Mouse (Mus musculus): Measurements from ENCODE around the gene 4933415A04Rik. TPM values are rescaled to one million over a fixed set of nuclear protein-coding genes. Genes with fewer than 3 reads are reported as not detected.

Gene 4933415A04Rik
- total and polyA plus RNA-seq, 3 experiments, result not detected

DNA sequence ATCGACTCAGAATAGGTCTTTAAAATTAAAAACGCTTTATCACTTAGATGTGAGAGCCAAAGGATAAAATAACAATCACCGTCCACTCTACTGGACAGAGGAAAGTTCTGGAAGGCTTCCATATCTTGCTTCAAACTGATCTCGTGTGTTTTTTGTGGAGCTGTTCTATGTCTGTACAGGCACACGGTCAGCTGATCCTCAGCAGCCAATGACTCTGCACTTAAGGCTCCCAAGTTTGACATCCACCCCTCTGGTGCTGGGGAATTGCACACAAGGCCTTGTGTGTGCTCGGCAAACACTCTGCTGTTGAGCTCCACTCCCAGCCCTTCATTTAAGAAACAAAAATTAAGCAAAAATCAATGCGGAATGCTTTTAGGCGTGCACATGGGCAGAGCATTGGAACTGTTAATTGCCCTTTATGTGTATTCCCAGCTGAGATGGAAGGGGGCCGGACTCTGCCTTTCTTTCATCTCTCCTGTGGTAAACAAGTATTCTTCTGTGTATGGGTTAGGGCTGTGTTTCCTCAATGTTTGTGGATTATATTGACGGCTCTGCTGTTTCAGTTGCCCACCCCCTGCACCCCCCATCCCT, 23.1 kb upstream of the 4933415A04Rik start:
- Histone ChIP-seq H3K9me3 (replicated peaks; ENCODE audit: insufficient read depth, low read length) (no peaks in the 10 kb centered on the region), H3K4me1 (ENCODE audit: control insufficient read depth in 1 of 2, insufficient read depth in 2 of 2, low read length in 2 of 2) (no peaks in the 10 kb centered on the region), H3K27me3 (ENCODE audit: control insufficient read depth in 1 of 2, insufficient read depth in 2 of 2, low read length in 2 of 2) (no peaks in the 10 kb centered on the region), H3K79me2 (ENCODE audit: control insufficient read depth, insufficient read depth, low read length, poor library complexity) (no peaks in the 10 kb centered on the region), H3K9ac (ENCODE audit: control insufficient read depth, low read depth, low read length, poor library complexity, severe bottlenecking) (no peak overlapping the region), H3K27ac (ENCODE audit: control insufficient read depth, low read depth, low read length) (no peak overlapping the region), H3K36me3 (ENCODE audit: control insufficient read depth in 1 of 2, insufficient read depth in 2 of 2, low read length in 2 of 2) (no peaks in the 10 kb centered on the region), H3K4me3 (ENCODE audit: control insufficient read depth in 1 of 2, insufficient read depth in 1 of 2, low read depth in 2 of 2, low read length in 2 of 2) (no peak overlapping the region)
- no peak for TF ChIP-seq ZNF384 (IDR thresholded peaks at IDR 0.05; ENCODE audit: low read depth, low read length)
- TF ChIP-seq UBTF (IDR thresholded peaks at IDR 0.05; ENCODE audit: borderline replicate concordance, insufficient read depth, low read depth, low read length), result no peak
- TF ChIP-seq USF1 (IDR thresholded peaks at IDR 0.05; ENCODE audit: low read depth, low read length), result no peak
- no peak for TF ChIP-seq CTCF (IDR thresholded peaks at IDR 0.05 in 2 of 3, conservative IDR thresholded peaks at IDR 0.05 in 1 of 3; ENCODE audit: control insufficient read depth in 1 of 3, insufficient read depth in 1 of 3, low read depth in 2 of 3, low read length in 3 of 3, poor library complexity in 1 of 3, severe bottlenecking in 1 of 3)
- no peak for DNase-seq (ENCODE audit: low read depth, low spot score)

DNA sequence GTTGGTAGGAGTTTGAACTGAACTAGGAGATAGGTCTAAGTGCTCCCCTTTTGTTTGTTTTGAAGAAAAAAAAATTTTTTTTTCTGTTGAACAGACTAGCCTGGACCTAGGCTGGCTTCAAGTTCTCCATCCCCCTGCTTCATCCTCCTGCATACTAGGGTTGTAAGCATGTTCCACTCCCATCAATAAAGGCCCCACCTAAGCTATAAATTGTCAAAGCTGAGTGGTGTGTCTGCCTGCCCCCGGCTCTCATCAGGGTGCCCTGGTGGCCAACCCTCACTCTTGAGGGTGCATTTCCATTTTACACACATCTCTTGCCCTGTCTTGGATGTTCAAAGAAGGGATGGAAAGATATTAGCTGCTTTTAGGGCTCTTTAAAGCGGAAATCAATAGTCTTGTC, 21.4 kb upstream of the 4933415A04Rik start:
- Histone ChIP-seq H3K27me3 (ENCODE audit: control insufficient read depth in 1 of 2, insufficient read depth in 2 of 2, low read length in 2 of 2) (no peaks in the 10 kb centered on the region), H3K4me1 (ENCODE audit: control insufficient read depth in 1 of 2, insufficient read depth in 2 of 2, low read length in 2 of 2) (no peaks in the 10 kb centered on the region), H3K4me3 (ENCODE audit: control insufficient read depth in 1 of 2, insufficient read depth in 1 of 2, low read depth in 2 of 2, low read length in 2 of 2) (no peak overlapping the region), H3K9ac (ENCODE audit: control insufficient read depth, low read depth, low read length, poor library complexity, severe bottlenecking) (no peak overlapping the region), H3K27ac (ENCODE audit: control insufficient read depth, low read depth, low read length) (no peak overlapping the region), H3K9me3 (replicated peaks; ENCODE audit: insufficient read depth, low read length) (no peaks in the 10 kb centered on the region), H3K79me2 (ENCODE audit: control insufficient read depth, insufficient read depth, low read length, poor library complexity) (no peaks in the 10 kb centered on the region), H3K36me3 (ENCODE audit: control insufficient read depth in 1 of 2, insufficient read depth in 2 of 2, low read length in 2 of 2) (no peaks in the 10 kb centered on the region)
- DNase-seq (ENCODE audit: low read depth, low spot score), result no peak
- TF ChIP-seq GABPA (IDR thresholded peaks at IDR 0.05; ENCODE audit: low read depth, low read length) (no peak), CHD1 (IDR thresholded peaks at IDR 0.05; ENCODE audit: low read depth, low read length) (no peak), TAL1 (IDR thresholded peaks at IDR 0.05; ENCODE audit: low read length) (no peak), ZMIZ1 (IDR thresholded peaks at IDR 0.05; ENCODE audit: low read depth, low read length) (no peak), GATA1 (IDR thresholded peaks at IDR 0.05; ENCODE audit: low read depth, low read length) (no peak), USF1 (IDR thresholded peaks at IDR 0.05; ENCODE audit: low read depth, low read length) (no peak), POLR2A (IDR thresholded peaks at IDR 0.05; ENCODE audit: control insufficient read depth in 1 of 2, insufficient read depth in 1 of 2, low read depth in 1 of 2, low read length in 2 of 2, poor library complexity in 1 of 2) (no peak), ETS1 (IDR thresholded peaks at IDR 0.05; ENCODE audit: low read depth, low read length) (no peak), MAFK (IDR thresholded peaks at IDR 0.05; ENCODE audit: borderline replicate concordance, low read depth, low read length) (no peak), BHLHE40 (IDR thresholded peaks at IDR 0.05; ENCODE audit: borderline replicate concordance, low read depth, low read length) (no peak), EP300 (IDR thresholded peaks at IDR 0.05; ENCODE audit: low read depth in 1 of 2, low read length in 2 of 2) (no peak), ELF1 (IDR thresholded peaks at IDR 0.05; ENCODE audit: low read depth, low read length) (no peak), MAX (IDR thresholded peaks at IDR 0.05; ENCODE audit: low read length) (no peak), TCF12 (IDR thresholded peaks at IDR 0.05; ENCODE audit: low read depth, low read length) (no peak), MEF2A (IDR thresholded peaks at IDR 0.05; ENCODE audit: extremely low read depth, insufficient replicate concordance, low read depth, low read length, poor library complexity, severe bottlenecking) (no peak), ZNF384 (IDR thresholded peaks at IDR 0.05; ENCODE audit: low read depth, low read length) (no peak)
